Mouse (Mus musculus) liver, embryonic 14.5 days (tissue): ENCODE data around the gene Pm20d2.

Experiments
- CTCF ChIP-seq: IDR thresholded peaks from 2 replicates; pipeline ENCODE4 v1.5.1; 2016; ENCODE audit warnings: antibody characterized with exemption, low read depth, control low read depth
- EP300 ChIP-seq: IDR thresholded peaks from 2 replicates; pipeline ENCODE4 v1.6.1; 2016; ENCODE audit warnings: antibody characterized with exemption, low read depth

DNA sequence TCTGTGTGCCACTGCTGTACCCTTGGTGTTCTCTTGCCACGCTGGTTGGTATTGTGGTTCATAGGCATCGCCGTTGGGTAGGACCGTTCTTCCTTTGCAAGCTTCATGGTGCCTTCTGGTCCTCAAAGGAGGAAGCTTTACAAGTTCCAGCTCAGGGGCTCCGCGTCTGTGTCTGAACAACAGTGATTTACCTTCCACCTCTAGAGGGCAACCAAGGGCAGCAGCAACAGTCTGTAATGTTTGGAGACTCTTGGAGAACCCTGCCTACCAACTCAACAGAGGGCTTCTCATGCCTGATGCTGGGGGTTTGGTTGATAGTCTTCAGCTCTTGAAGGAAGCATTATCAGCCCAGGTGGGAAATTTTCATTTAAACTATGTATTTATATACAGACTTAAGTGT, 65.0 kb downstream of the Pm20d2 start:
- TF ChIP-seq CTCF: peak; percentile 65
- no peak for TF ChIP-seq EP300
